Mouse (Mus musculus): ENCODE data around the gene Tmem45a2. TPM values are rescaled to one million over a fixed set of nuclear protein-coding genes. Genes with fewer than 3 reads are reported as not detected.

Gene Tmem45a2
- polyA plus RNA-seq, 1 experiment: not detected

DNA sequence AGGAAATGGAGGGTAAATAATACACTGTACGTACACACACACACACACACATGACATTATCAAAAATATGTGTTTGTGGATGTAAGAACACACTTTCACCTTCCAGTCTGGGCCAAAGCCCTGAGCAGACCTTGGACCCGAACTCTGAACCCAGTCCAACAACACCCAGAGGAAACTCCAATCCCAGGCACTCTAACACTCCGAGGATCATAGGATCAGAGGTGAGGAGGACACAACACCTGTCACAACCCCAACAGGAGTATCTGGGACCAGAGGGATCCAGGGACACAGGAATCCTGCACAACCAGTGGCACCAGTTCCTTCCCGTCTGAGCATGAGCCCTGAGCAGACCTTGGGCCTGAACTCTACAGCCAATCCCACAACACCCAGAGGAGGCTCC, 8.4 kb upstream of the Tmem45a2 start:
- Histone ChIP-seq H3K4me3 (no peak overlapping the region), H3K27me3 (ENCODE audit: control insufficient read depth, insufficient read depth, insufficient read length) (no peaks in the 10 kb centered on the region), H3K79me2 (ENCODE audit: control insufficient read depth, insufficient read depth) (no peaks in the 10 kb centered on the region), H3K4me2 (ENCODE audit: low read depth) (no peak overlapping the region), H3K36me3 (ENCODE audit: control insufficient read depth, insufficient read depth) (no peaks in the 10 kb centered on the region), H3ac (ENCODE audit: control insufficient read depth, insufficient read length) (no peak overlapping the region)
- TF ChIP-seq MYOG (IDR thresholded peaks at IDR 0.05; ENCODE audit: control insufficient read depth in 1 of 3, insufficient read depth in 1 of 3, insufficient read length in 2 of 3, low read depth in 2 of 3) (no peak), MAX (IDR thresholded peaks at IDR 0.05; ENCODE audit: low read depth) (no peak), MYOD1 (IDR thresholded peaks at IDR 0.05; ENCODE audit: control insufficient read depth in 1 of 3, insufficient read length in 2 of 3, low read depth in 2 of 3) (no peak), CEBPB (IDR thresholded peaks at IDR 0.05; ENCODE audit: insufficient read depth, poor library complexity, severe bottlenecking) (no peak), E2F4 (IDR thresholded peaks at IDR 0.05; ENCODE audit: insufficient read depth) (no peak), TCF3 (IDR thresholded peaks at IDR 0.05; ENCODE audit: insufficient read length, low read depth) (no peak), SRF (IDR thresholded peaks at IDR 0.05; ENCODE audit: control insufficient read depth, insufficient read length, low read depth) (no peak), REST (IDR thresholded peaks at IDR 0.05; ENCODE audit: insufficient read depth, insufficient read length) (no peak), TCF12 (IDR thresholded peaks at IDR 0.05; ENCODE audit: insufficient read depth, poor library complexity, severe bottlenecking) (no peak), POLR2AphosphoS2 (IDR thresholded peaks at IDR 0.05; ENCODE audit: insufficient read length, low read depth) (no peak), USF1 (IDR thresholded peaks at IDR 0.05; ENCODE audit: low read depth) (no peak), POLR2A (IDR thresholded peaks at IDR 0.05; ENCODE audit: insufficient read length, low read depth) (no peak)

DNA sequence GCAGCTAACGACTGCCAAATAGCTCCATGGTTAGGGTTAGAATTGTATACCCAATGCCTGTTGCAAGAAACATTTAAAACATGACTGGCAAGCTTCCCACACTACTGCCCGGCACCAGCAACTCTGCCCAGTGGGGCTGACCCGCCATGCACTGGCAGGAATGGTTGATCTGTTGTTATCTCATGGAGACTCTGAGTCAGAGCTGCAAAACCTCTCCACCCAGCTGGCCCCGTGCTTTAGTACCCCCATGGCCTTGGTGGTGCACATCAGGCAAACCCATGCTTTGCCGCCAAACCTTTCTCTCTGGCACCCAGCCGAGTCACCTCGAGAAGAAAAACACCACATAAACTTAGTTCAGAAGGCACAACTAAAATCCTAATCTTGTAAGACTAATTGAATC, 4.8 kb upstream of the Tmem45a2 start:
- Histone ChIP-seq H3K36me3 (ENCODE audit: control insufficient read depth, insufficient read depth) (no peaks in the 10 kb centered on the region), H3K4me2 (ENCODE audit: low read depth) (no peak overlapping the region), H3ac (ENCODE audit: control insufficient read depth, insufficient read length) (no peak overlapping the region), H3K4me3 (no peak overlapping the region), H3K79me2 (ENCODE audit: control insufficient read depth, insufficient read depth) (no peaks in the 10 kb centered on the region), H3K27me3 (ENCODE audit: control insufficient read depth, insufficient read depth, insufficient read length) (no peaks in the 10 kb centered on the region)
- TF ChIP-seq MYOD1 (IDR thresholded peaks at IDR 0.05; ENCODE audit: control insufficient read depth in 1 of 3, insufficient read length in 2 of 3, low read depth in 2 of 3) (no peak), TCF12 (IDR thresholded peaks at IDR 0.05; ENCODE audit: insufficient read depth, poor library complexity, severe bottlenecking) (no peak), POLR2A (IDR thresholded peaks at IDR 0.05; ENCODE audit: insufficient read length, low read depth) (no peak), CEBPB (IDR thresholded peaks at IDR 0.05; ENCODE audit: insufficient read depth, poor library complexity, severe bottlenecking) (no peak), SRF (IDR thresholded peaks at IDR 0.05; ENCODE audit: control insufficient read depth, insufficient read length, low read depth) (no peak), E2F4 (IDR thresholded peaks at IDR 0.05; ENCODE audit: insufficient read depth) (no peak), MAX (IDR thresholded peaks at IDR 0.05; ENCODE audit: low read depth) (no peak), REST (IDR thresholded peaks at IDR 0.05; ENCODE audit: insufficient read depth, insufficient read length) (no peak), TCF3 (IDR thresholded peaks at IDR 0.05; ENCODE audit: insufficient read length, low read depth) (no peak), MYOG (IDR thresholded peaks at IDR 0.05; ENCODE audit: control insufficient read depth in 1 of 3, insufficient read depth in 1 of 3, insufficient read length in 2 of 3, low read depth in 2 of 3) (no peak), POLR2AphosphoS2 (IDR thresholded peaks at IDR 0.05; ENCODE audit: insufficient read length, low read depth) (no peak), USF1 (IDR thresholded peaks at IDR 0.05; ENCODE audit: low read depth) (no peak)

DNA sequence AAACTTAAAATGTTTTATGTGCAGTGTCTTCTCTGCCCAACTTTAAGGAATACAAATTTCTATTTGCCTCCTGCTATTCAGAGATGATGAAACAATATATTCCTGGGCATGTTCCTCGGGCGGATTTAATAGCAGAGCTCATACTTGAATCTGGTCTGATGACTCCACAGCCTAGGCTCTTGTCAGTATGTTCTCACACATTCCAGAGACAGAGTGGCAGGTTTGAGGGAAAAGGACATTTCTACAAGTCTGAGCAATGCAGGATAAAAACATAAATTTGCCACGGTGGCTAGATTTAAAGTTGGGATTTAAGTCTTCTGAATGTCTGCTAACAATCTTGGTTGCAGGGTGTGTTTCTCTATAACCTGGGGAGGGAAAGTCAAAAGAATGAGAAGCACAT, 9.1 kb downstream of the Tmem45a2 start:
- TF ChIP-seq MAX (IDR thresholded peaks at IDR 0.05; ENCODE audit: low read depth): no peak
- TF ChIP-seq E2F4 (IDR thresholded peaks at IDR 0.05; ENCODE audit: insufficient read depth): no peak
- no peak for TF ChIP-seq POLR2A (IDR thresholded peaks at IDR 0.05; ENCODE audit: insufficient read length, low read depth)
- H3K36me3 ChIP-seq (ENCODE audit: control insufficient read depth, insufficient read depth): no peaks in the 10 kb centered on the region
- no peaks in the 10 kb centered on the region for H3K79me2 ChIP-seq (ENCODE audit: control insufficient read depth, insufficient read depth)
- H3K27me3 ChIP-seq (ENCODE audit: control insufficient read depth, insufficient read depth, insufficient read length): no peaks in the 10 kb centered on the region
- no peak overlapping the region for H3K4me3 ChIP-seq
- H3ac ChIP-seq (ENCODE audit: control insufficient read depth, insufficient read length): no peak overlapping the region
- no peak overlapping the region for H3K4me2 ChIP-seq (ENCODE audit: low read depth)

DNA sequence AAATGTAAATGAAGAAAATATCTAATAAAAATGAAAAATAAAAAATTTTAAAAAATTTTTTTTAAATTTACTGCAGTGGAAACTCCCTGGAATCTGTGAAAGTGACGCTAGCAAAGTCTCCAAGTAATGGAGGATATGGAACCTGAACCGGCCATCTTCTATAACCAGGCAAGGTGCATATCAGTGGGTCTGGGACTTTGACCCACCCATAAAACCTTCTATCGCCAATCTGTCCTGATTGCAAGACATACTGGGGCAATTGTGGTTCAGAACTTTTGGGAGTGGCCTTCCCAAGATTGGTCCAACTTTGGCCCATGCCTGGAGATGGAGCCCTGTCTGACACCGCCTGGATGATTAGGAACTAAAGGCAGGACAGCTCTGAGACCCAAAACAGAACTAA, 14.2 kb downstream of the Tmem45a2 start:
- H3ac ChIP-seq (ENCODE audit: control insufficient read depth, insufficient read length): no peak overlapping the region
- TF ChIP-seq POLR2A (IDR thresholded peaks at IDR 0.05; ENCODE audit: insufficient read length, low read depth) (no peak), E2F4 (IDR thresholded peaks at IDR 0.05; ENCODE audit: insufficient read depth) (no peak), MYOD1 (IDR thresholded peaks at IDR 0.05; ENCODE audit: control insufficient read depth in 1 of 3, insufficient read length in 2 of 3, low read depth in 2 of 3) (no peak), MAX (IDR thresholded peaks at IDR 0.05; ENCODE audit: low read depth) (no peak), MYOG (IDR thresholded peaks at IDR 0.05; ENCODE audit: control insufficient read depth in 1 of 3, insufficient read depth in 1 of 3, insufficient read length in 2 of 3, low read depth in 2 of 3) (no peak), REST (IDR thresholded peaks at IDR 0.05; ENCODE audit: insufficient read depth, insufficient read length) (no peak), TCF12 (IDR thresholded peaks at IDR 0.05; ENCODE audit: insufficient read depth, poor library complexity, severe bottlenecking) (no peak), CEBPB (IDR thresholded peaks at IDR 0.05; ENCODE audit: insufficient read depth, poor library complexity, severe bottlenecking) (no peak), SRF (IDR thresholded peaks at IDR 0.05; ENCODE audit: control insufficient read depth, insufficient read length, low read depth) (no peak)
- no peak overlapping the region for H3K4me3 ChIP-seq
- no peaks in the 10 kb centered on the region for H3K79me2 ChIP-seq (ENCODE audit: control insufficient read depth, insufficient read depth)
- H3K27me3 ChIP-seq (ENCODE audit: control insufficient read depth, insufficient read depth, insufficient read length): no peaks in the 10 kb centered on the region
- H3K4me2 ChIP-seq (ENCODE audit: low read depth): no peak overlapping the region
- H3K36me3 ChIP-seq (ENCODE audit: control insufficient read depth, insufficient read depth): no peaks in the 10 kb centered on the region

DNA sequence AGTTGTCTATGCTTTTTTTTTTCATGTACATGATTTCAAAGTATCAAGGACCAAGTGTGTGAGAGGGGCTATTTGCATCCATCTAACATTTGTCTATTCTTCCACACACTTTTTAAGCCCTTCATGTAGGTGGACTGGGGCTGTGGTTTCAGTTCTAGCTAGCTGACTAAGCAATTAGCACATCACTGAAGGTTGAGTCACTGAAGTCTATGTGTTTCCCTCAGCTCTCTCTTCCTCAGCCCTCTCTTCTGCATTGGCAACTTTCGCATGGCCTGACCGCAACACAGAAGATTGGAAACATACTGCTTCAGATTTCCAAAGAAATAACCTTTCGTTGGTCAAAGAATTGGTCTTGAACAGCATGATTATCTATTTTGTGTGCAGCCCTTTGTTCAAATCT, 21.2 kb downstream of the Tmem45a2 start:
- H3K4me2 ChIP-seq (ENCODE audit: low read depth): no peak overlapping the region
- TF ChIP-seq REST (IDR thresholded peaks at IDR 0.05; ENCODE audit: insufficient read depth, insufficient read length) (no peak), POLR2A (IDR thresholded peaks at IDR 0.05; ENCODE audit: insufficient read length, low read depth) (no peak), SRF (IDR thresholded peaks at IDR 0.05; ENCODE audit: control insufficient read depth, insufficient read length, low read depth) (no peak), MYOG (IDR thresholded peaks at IDR 0.05; ENCODE audit: control insufficient read depth in 1 of 3, insufficient read depth in 1 of 3, insufficient read length in 2 of 3, low read depth in 2 of 3) (no peak), CEBPB (IDR thresholded peaks at IDR 0.05; ENCODE audit: insufficient read depth, poor library complexity, severe bottlenecking) (no peak), MAX (IDR thresholded peaks at IDR 0.05; ENCODE audit: low read depth) (no peak), TCF12 (IDR thresholded peaks at IDR 0.05; ENCODE audit: insufficient read depth, poor library complexity, severe bottlenecking) (no peak), USF1 (IDR thresholded peaks at IDR 0.05; ENCODE audit: low read depth) (no peak)
- no peak overlapping the region for H3ac ChIP-seq (ENCODE audit: control insufficient read depth, insufficient read length)
- H3K79me2 ChIP-seq (ENCODE audit: control insufficient read depth, insufficient read depth): no peaks in the 10 kb centered on the region
- no peaks in the 10 kb centered on the region for H3K27me3 ChIP-seq (ENCODE audit: control insufficient read depth, insufficient read depth, insufficient read length)
- H3K36me3 ChIP-seq (ENCODE audit: control insufficient read depth, insufficient read depth): no peaks in the 10 kb centered on the region
- H3K4me3 ChIP-seq: no peak overlapping the region
